Mouse (Mus musculus) right cerebral cortex, postnatal 4 days (tissue): Measurements from ENCODE around the gene Rab3a.
A peak's percentile ranks its signal among the peaks of the same experiment; 100 is the strongest.

ENCODE experiments used
- DNase-seq: peaks from one replicate; pipeline ENCODE4 v3.0.0-alpha.2; 2022

The Rab3a gene

DNA sequence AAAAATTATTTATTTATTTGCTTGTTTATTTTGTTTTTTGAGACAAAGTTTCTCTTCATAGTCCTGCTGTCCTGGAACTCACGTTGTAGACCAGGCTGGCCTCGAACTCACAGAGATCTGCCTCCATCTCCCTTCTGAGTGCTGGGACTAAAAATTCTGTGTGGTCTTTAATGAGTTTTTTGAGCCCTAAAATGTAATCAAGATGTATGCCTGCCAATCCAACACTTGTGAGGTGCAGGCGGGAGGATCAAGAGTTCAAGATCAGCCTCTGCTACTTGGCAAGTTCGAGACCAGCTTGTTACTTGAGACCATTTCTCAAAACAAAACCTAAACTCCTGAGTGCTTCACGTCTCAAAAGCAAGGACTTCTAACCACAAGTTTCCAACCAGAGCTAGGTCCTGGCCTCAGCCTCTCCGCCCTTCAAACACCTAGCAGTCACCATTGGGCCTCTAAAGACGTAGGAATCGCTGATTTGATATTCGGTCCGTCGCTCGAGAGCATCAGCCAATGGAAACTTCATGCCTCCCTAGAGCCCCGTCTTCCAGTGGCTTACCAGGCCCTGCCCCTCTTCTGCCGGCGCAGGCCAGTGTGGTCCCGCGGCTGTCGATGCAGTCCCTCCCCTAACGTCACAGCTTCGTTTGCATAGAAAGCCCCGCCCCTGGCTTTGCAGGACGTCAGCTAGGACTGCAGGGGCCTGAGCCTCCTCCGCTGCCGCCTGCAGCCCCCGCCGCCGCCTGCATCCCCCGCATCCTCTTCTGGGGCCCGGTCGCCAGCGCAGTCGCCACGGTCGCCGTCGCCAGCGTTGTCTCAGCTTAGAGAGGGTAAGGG lies at the start of gene Rab3a:
TSS of gene Rab3a (plus strand) at position 637 of the 828 bp plus-strand sequence.
- peak; percentile 90 for DNase-seq

DNA sequence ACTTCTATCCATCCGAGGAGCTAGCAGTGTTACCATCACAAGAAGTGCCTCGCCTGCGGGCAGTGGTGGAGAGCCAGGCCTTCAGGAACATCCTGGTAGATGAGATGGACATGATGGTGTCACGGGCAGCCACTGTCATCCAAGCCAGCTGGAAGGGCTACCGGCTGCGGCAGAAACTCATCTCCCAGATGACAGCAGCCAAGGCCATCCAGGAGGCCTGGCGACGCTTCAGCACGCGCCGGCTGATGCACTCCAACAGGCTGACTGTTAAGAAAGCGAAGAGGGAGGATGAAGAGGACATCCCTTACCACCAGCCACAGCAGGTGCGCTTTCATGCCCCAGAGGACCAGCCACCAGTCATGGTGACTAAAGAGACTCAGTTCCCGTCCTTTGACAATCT lies 46.2 kb upstream of the Rab3a start:
- DNase-seq: no peak

DNA sequence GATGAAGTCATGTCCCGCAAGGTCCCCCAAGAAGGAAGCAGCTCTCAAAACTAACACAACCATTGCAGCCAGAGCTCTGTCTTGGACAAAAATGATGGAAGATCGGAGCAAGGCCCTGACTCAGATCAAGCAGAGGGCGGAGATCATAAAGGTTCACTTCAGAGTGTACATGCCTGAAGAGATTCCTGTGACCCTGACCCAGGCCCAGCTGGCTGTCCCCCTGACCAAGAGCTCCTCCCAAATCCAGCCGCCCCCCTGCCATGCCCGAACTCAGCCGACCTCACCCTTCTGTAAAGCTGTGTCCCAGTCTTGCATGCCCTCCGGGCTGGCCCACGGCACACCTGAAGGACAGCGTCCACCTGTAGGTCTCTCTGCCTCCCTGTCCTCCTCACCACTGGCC lies 44.7 kb upstream of the Rab3a start:
- no peak for DNase-seq

DNA sequence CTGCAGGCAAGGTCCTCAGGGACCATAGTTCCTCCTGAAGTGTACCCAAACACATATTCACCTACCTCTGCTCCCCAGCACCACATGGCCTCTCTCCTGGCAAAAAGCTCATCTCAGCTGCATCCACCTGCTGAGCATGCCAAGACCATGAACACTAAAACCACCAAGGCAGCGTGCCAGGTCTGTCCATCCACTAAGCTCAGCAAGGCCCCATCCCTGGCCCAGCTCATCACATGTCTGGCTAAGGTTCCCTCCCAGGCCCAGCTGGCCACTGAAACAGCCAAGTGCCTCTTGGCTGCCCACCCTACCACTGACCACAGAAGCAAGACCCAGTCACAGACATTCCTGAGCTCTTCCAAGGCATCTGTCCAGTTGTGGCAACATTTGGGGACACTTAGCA lies 44.2 kb upstream of the Rab3a start:
- no peak for DNase-seq

GRCm38 (mm10) chr8:70711041-70711440 lies 43.4 kb upstream of the Rab3a start:
- DNase-seq: no peak

- no peak for DNase-seq
Measured at GRCm38 (mm10) chr8:70713991-70714390, 40.5 kb upstream of the Rab3a start.

DNA sequence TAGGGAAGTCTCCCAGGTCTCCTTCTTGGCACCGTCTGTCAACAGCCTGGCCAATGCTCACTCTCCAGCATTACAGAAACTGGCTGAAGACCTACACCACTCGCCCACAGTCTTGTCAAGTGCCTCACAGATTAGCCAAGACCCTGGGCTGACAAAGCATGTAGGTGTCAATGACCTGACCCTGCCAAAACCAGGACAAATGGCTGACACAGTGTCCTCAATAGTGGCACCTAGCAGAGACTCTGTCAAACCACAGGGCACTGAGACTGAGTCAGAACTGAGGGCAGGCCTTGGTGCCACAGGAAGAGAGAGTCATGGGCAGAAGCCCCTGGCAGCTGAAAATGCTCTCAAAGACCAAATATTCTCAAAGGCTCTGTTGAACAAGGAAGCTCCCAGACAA lies 39.4 kb upstream of the Rab3a start:
- DNase-seq: no peak

DNA sequence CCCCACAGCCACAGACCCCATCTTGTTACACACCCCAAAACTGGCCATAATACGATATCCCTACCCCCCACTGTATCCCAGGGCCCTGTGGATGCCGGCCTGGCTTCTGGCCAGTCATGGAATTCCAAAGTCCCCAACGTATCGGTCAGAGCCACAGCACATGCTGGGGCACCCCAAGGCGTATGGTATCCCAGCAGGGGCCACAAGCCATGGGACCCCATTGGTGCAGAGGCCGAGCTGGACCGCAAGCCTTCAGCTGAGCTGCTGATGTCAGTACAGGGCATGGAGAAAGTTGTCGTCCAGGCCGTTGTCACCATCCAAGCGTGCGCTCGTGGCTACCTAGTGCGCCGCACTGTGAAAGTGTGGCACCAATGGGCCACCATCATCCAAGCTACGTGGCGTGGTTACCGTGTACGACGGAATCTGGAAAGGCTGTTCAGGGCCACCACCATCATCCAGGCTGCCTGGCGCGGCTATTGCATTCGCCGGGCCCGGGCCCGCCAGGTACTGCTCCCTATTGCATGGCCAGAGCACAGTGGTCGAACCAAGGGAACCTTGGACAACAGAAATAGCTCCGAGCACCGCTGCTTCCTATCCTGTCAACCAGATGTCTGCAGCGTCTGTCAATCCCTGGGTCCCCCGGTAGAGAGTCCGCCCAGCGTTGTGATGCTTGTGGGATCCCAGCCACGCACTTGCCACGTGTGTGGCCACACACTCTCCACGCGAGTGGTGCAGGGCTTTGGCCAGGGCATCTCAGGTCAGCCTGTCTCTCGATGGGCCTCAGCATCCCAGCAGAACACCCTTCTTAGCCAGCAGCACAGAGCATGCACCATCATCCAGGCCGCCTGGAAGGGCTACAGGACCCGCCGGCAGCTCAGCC lies 37.7 kb upstream of the Rab3a start:
- no peak for DNase-seq

- DNase-seq: peak; percentile 46
Measured at GRCm38 (mm10) chr8:70718297-70718696, 36.2 kb upstream of the Rab3a start, which contains the start of gene Gm3336. Gene Gm3336 (plus strand): TSS chr8:70718543.

- no peak for DNase-seq
Measured at GRCm38 (mm10) chr8:70719796-70720270, 34.6 kb upstream of the Rab3a start.

- peak; percentile 88 for DNase-seq
Measured at GRCm38 (mm10) chr8:70720739-70721138, 33.7 kb upstream of the Rab3a start.

DNA sequence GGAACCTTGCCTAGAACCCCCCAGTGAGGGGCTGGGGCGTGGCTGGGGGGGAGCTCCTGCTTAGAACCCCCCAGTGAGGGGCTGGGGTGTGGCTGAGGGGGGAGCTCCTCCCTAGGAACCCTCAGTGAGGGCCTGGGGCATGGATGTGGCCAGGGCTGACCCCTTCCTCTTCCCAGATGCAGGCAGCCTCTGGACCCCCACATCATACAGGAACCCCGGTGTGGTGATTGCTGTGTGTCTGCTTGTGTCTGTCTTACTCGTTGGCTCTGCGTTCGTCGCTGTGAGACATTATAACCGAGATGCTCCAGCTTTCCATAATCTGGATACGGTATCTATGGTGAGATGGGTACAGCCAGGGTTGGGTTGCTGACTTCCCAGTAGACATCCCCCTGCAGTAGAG lies 32.9 kb upstream of the Rab3a start:
- no peak for DNase-seq

- no peak for DNase-seq
Measured at GRCm38 (mm10) chr8:70723486-70724210, 30.8 kb upstream of the Rab3a start, which contains the start of gene Pde4c. Gene Pde4c (plus strand): TSS chr8:70723720.

DNA sequence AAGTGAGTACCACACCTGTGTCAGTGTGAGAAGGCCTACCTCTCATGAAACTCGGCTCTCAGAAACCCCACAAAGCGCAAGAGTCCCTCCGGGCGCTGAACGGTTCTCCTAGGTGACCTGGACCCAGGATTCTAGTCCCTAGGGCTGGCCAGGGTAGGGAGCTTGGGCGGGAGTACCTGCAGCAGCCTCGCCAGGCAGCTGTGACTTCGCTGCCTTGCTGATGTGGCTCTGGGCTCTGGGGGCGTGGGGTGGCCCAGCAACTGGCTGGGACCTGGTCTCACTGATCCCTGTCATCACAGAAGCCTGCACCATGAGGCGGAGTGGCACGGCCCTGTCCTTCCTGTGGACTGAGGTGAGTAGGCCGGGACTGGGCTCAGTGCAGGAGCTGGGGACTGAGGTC lies 30.3 kb upstream of the Rab3a start:
- DNase-seq: no peak

- DNase-seq: no peak
Measured at GRCm38 (mm10) chr8:70725792-70726447, 28.6 kb upstream of the Rab3a start.

DNA sequence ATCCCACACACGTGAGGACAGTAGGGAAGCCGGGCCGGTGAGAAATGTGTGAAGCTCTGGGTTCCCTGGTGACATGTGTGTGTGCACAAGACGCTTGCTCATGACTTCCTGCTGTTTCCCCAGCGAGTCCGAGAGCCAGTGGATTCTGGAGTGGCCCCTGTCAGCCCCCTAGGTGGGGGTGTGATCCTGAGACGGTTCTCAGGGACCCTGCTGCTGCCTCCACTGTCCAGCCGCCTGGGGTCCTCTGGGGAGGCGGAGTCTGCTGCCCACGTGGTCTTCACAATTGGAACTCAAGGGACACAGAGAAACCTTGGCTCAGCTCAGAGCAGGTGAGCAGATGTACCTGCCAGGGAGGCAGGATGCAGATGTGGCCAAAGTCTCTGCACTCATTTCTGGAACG lies 27.8 kb upstream of the Rab3a start:
- no peak for DNase-seq

- no peak for DNase-seq
Measured at GRCm38 (mm10) chr8:70729808-70730475, 24.5 kb upstream of the Rab3a start.

DNA sequence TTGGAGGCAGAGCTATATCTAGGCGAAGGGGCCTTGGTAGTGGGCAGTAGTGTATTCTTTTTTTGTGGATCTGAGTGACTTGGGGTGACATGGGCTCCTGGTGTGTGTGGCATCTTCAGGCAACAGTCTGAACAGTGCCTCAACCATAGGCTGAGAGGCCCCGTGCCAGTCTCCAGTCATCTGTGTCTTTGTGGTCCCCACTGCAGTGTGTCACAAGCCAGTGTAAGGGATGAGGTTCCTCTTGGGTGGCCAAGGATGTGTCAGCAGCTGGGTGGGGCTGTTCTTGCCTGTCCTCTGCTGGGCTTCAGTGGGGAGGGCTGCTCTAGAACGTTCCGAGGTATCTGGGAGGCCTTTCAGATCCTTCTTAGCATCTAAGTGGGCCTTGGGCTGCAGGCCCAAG lies 23.5 kb upstream of the Rab3a start:
- no peak for DNase-seq

GRCm38 (mm10) chr8:70737705-70738104 lies 16.8 kb upstream of the Rab3a start:
- no peak for DNase-seq

GRCm38 (mm10) chr8:70738211-70738610 lies 16.3 kb upstream of the Rab3a start:
- DNase-seq: no peak

- DNase-seq: no peak
Measured at GRCm38 (mm10) chr8:70741661-70742060, 12.8 kb upstream of the Rab3a start.

- DNase-seq: no peak
Measured at GRCm38 (mm10) chr8:70742176-70742575, 12.3 kb upstream of the Rab3a start.
